Mouse (Mus musculus) kidney, postnatal 0 days (tissue): ENCODE data around the gene Kif1bp. TPM values are rescaled to one million over a fixed set of nuclear protein-coding genes. Genes with fewer than 3 reads are reported as not detected.

ENCODE experiments used
- ATAC-seq: fragments of 200-750 bp; cut with Nextera tagmentation; replicated peaks from 2 replicates; pipeline ENCODE4 v1.8.0; 2017; ENCODE audit warnings: low read depth, moderate number of reproducible peaks, moderate TSS enrichment, moderate library complexity; ENCODE audit not compliant: low FRiP score
- DNase-seq: peaks from one replicate; pipeline ENCODE4 v3.0.0-alpha.2; 2016; ENCODE audit warnings: low spot score
- H3K27ac ChIP-seq: fragments of 300-500 bp; sonication (generic); 2 replicates; pipeline ENCODE4 v1.5.1; 2014; ENCODE audit warnings: mild to moderate bottlenecking
- H3K27me3 ChIP-seq: fragments of 300-500 bp; sonication (generic); 2 replicates; pipeline ENCODE4 v1.6.1; 2014; ENCODE audit warnings: low read length, mixed read lengths; ENCODE audit not compliant: insufficient read depth
- H3K36me3 ChIP-seq: fragments of 300-500 bp; sonication (generic); 2 replicates; pipeline ENCODE4 v1.6.1; 2014; ENCODE audit warnings: low read length, mixed read lengths; ENCODE audit not compliant: insufficient read depth
- H3K4me1 ChIP-seq: fragments of 300-500 bp; sonication (generic); replicated peaks from 2 replicates; pipeline ENCODE4 v1.6.1; 2014; ENCODE audit warnings: antibody characterized with exemption, low read length, mixed read lengths; ENCODE audit not compliant: insufficient read depth
- H3K4me2 ChIP-seq: fragments of 300-500 bp; sonication (generic); 2 replicates; pipeline ENCODE4 v1.6.1; 2014; ENCODE audit warnings: mild to moderate bottlenecking, low read length, moderate library complexity, mixed read lengths
- H3K4me3 ChIP-seq: fragments of 300-500 bp; sonication (generic); replicated peaks from 2 replicates; pipeline ENCODE4 v1.5.1; 2014; ENCODE audit warnings: low read depth, low read length
- H3K9ac ChIP-seq: fragments of 300-500 bp; sonication (generic); 2 replicates; pipeline ENCODE4 v1.6.1; 2014; ENCODE audit warnings: low read depth, low read length
- H3K9me3 ChIP-seq: fragments of 300-500 bp; sonication (generic); replicated peaks from 2 replicates; pipeline ENCODE4 v1.6.1; 2016; ENCODE audit warnings: low read length, inconsistent platforms, mixed read lengths
- CTCF ChIP-seq: IDR thresholded peaks from 2 replicates; pipeline ENCODE4 v1.5.1; 2016; ENCODE audit warnings: antibody characterized with exemption, low read depth, mild to moderate bottlenecking, moderate library complexity
- WGBS: fragments of 180-500 bp; shearing (Covaris S2); extraction: QIAGEN DNeasy Blood & Tissue Kit; methylation state at CpG from one replicate; pipeline ENCODE4 v1.1.7; 2014; 5-methylcytosine and 5-hydroxymethylcytosine counted together
- polyA plus RNA-seq: library from polyadenylated mRNA; unstranded; fragments of >200 nt; fragmentation: Nextera tagmentation; extraction: Ambion mirVana; gene quantifications from 2 replicates; pipeline ENCODE4 v1.2.1, GENCODE M21; 2015

Kif1bp gene
- polyA plus RNA-seq, 1 experiment from 2014 or later, result 33.8 TPM

DNA sequence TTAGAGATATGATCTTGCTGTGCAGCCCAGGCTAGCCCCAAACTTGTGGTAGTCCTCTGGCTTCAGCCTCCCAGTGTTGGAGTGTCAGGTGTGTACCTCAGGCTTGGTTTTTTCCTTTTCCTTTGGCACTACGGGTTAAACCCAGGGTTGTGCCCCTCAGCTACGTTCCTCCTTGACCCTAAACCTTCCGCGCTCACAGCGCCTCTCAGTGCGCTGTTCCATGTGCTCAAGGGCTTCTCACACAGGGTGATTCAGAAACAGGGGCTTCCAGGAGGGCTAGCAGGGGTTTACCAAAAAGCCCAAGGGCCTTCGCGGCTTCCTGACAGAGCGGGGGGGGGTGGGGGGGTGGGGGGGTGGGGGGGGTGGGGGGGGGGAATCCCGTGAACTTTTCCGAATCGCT, 35.8 kb downstream of the Kif1bp start:
- DNase-seq (no peak), ATAC-seq (no peak)
- Histone ChIP-seq H3K27me3 (no peaks in the 10 kb centered on the region), H3K36me3 (no peaks in the 10 kb centered on the region), H3K4me3 (no peak overlapping the region), H3K9me3 (no peaks in the 10 kb centered on the region), H3K27ac (no peak overlapping the region), H3K4me2 (no peak overlapping the region), H3K4me1 (no peaks in the 10 kb centered on the region), H3K9ac (no peak overlapping the region)
- 95% methylated on average over 9 of the region's 12 CpGs for WGBS
- no peak for TF ChIP-seq CTCF

GRCm38 (mm10) chr10:62541499-62541898, 36.8 kb downstream of the Kif1bp start:
- ATAC-seq, result no peak
- no peaks in the 10 kb centered on the region for H3K27me3 ChIP-seq
- H3K9me3 ChIP-seq, result no peaks in the 10 kb centered on the region
- H3K27ac ChIP-seq, result no peak overlapping the region
- H3K4me2 ChIP-seq, result no peak overlapping the region
- no peak overlapping the region for H3K4me3 ChIP-seq
- no peak for DNase-seq
- no peaks in the 10 kb centered on the region for H3K36me3 ChIP-seq
- WGBS, result 95% methylated on average over 12 of the region's 12 CpGs
- H3K9ac ChIP-seq, result no peak overlapping the region
- no peak for TF ChIP-seq CTCF
- H3K4me1 ChIP-seq, result no peaks in the 10 kb centered on the region

DNA sequence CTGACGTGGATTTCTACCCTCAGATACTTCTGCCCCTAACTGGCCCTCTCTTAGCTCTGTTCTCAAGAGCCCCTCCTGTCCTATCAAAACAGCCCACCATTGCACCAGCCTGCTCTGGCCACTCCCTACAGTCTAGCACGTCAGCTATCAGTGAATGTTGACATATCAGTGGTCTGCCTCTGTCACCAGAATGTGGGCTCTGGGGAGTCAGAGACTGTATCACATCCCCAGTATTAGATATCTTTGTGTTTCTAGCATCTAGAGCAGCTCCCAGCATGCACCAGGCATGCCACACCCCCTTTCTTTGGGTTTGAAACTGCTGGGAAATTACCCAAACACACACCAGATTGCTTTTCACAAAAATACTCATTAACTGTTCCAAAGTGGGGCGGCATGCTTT, 37.5 kb downstream of the Kif1bp start:
- Histone ChIP-seq H3K9ac (no peak overlapping the region), H3K4me1 (no peaks in the 10 kb centered on the region), H3K27me3 (no peaks in the 10 kb centered on the region), H3K9me3 (no peaks in the 10 kb centered on the region), H3K36me3 (no peaks in the 10 kb centered on the region), H3K4me3 (no peak overlapping the region), H3K27ac (no peak overlapping the region), H3K4me2 (no peak overlapping the region)
- ATAC-seq, result no peak
- 65% methylated on average over 3 of the region's 3 CpGs for WGBS
- no peak for TF ChIP-seq CTCF
- no peak for DNase-seq

GRCm38 (mm10) chr10:62534509-62534908, 43.7 kb downstream of the Kif1bp start:
- no peaks in the 10 kb centered on the region for H3K9me3 ChIP-seq
- no peak for TF ChIP-seq CTCF
- H3K4me2 ChIP-seq, result no peak overlapping the region
- no peaks in the 10 kb centered on the region for H3K36me3 ChIP-seq
- H3K9ac ChIP-seq, result no peak overlapping the region
- no peaks in the 10 kb centered on the region for H3K27me3 ChIP-seq
- H3K4me3 ChIP-seq, result no peak overlapping the region
- no peak for ATAC-seq
- 74% methylated on average over 7 of the region's 7 CpGs for WGBS
- no peak for DNase-seq
- no peaks in the 10 kb centered on the region for H3K4me1 ChIP-seq
- H3K27ac ChIP-seq, result no peak overlapping the region

- Histone ChIP-seq H3K27me3 (no peaks in the 10 kb centered on the region), H3K36me3 (no peaks in the 10 kb centered on the region), H3K9ac (no peak overlapping the region), H3K27ac (no peak overlapping the region), H3K4me3 (no peak overlapping the region), H3K9me3 (no peaks in the 10 kb centered on the region), H3K4me1 (no peaks in the 10 kb centered on the region), H3K4me2 (no peak overlapping the region)
- no peak for TF ChIP-seq CTCF
- WGBS, result 54% methylated on average over 2 of the region's 2 CpGs
- ATAC-seq, result no peak
- no peak for DNase-seq
These were observed 45.4 kb downstream of the Kif1bp start for GRCm38 (mm10) chr10:62532832-62533231.

- Histone ChIP-seq H3K27me3 (no peaks in the 10 kb centered on the region), H3K27ac (no peak overlapping the region), H3K4me1 (no peaks in the 10 kb centered on the region), H3K9ac (no peak overlapping the region), H3K4me3 (no peak overlapping the region), H3K4me2 (no peak overlapping the region), H3K9me3 (no peaks in the 10 kb centered on the region), H3K36me3 (no peaks in the 10 kb centered on the region)
- 70% methylated on average over 9 of the region's 9 CpGs for WGBS
- DNase-seq (peak; percentile 49), ATAC-seq (no peak)
- TF ChIP-seq CTCF, result no peak
These were observed 48.1 kb downstream of the Kif1bp start for GRCm38 (mm10) chr10:62530183-62530582.

GRCm38 (mm10) chr10:62527351-62527750, 50.9 kb downstream of the Kif1bp start, which contains the start of gene Srgn:
TSS of gene Srgn (minus strand) at chr10:62527451.
- Histone ChIP-seq H3K27ac (no peak within 1 kb of the TSS), H3K27me3 (no peaks in the 10 kb centered on the region), H3K4me3 (no peak within 1 kb of the TSS), H3K36me3 (no peaks in the 10 kb centered on the region), H3K4me2 (no peak within 1 kb of the TSS), H3K4me1 (no peaks in the 10 kb centered on the region), H3K9ac (no peak within 1 kb of the TSS), H3K9me3 (no peaks in the 10 kb centered on the region)
- TF ChIP-seq CTCF, result no peak
- no peak for DNase-seq
- WGBS, result 84% methylated on average over 14 of the region's 14 CpGs
- no peak for ATAC-seq
